Mouse (Mus musculus) kidney, postnatal 4 days (tissue): ENCODE measurements around the gene Sesn1.
"Not testable (repeated sequence)": the region's sequence is repeated elsewhere in the genome, so short reads cannot be mapped to it uniquely, and the experiment has no call there.

Experiments
- DNase-seq, 2 experiments: peaks; one replicate each; pipeline ENCODE4 v3.0.0; 2021; ENCODE audit warnings: mixed read lengths in 2 of 2

Sesn1 gene

DNA sequence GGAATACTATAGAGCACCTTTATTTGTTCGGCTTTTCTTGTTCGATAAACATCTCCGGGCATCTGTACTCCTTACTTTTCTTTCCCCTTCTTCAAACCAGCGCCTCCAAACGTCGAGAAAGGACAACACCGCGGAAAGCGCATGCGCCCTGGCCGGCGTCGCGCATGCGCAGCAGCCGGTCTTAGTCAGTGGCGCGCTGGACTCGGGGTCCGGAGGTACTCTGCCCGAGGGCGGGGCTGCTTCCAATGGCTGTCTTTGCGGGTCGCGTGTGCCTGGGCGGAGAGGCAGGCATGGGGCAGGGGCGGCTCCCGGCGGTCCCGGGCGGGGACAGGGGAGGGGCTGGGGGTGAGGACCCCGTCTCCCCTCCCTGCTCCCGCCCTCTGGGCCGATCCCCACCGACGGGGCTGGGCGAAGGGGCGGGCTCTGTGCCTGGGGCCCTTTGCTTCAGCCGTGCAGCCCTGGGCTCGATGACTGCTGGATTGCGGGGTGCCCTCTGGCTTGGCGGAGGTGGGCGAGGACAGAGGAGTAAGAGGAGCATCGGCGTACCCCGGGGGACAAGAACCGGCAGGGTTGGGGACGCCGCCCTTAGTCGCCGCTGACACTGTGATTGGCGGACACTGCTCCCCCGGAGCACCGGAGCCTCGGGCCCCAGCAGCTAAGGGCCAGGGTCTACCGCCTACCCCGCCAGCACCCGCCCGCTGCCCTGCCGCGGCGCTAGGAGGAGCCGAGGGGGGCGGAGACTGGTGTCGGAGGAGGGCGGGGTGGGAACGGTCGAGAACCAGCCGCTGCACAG, at the start of gene Sesn1, which contains the start of gene Cep57l1:
TSS of gene Sesn1 (plus strand) at position 165 of the 793 bp plus-strand sequence.
TSS of gene Cep57l1 (minus strand) at position 101 of the 793 bp plus-strand sequence.
- DNase-seq = peak; percentile 94 to 97

DNA sequence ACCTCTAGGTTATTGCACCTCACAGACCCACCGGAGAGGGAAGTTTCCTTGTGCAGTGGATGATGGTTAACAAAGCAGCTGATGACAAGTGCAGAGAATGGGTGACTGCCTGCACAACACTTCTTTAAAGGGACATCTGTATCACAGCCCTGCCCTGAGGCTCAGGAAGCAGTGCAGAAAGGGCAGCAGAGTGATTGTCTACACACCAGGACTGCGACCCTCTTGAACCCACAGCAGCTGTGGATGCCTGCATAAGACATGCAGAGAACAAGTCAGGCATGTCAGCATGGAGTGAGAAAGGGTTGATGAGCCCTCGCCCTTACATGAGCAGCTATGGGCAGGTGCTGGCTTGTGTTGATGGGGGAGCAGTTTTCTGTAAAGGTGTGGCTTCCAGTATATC, 48.9 kb upstream of the Sesn1 start:
- no peak for DNase-seq

DNA sequence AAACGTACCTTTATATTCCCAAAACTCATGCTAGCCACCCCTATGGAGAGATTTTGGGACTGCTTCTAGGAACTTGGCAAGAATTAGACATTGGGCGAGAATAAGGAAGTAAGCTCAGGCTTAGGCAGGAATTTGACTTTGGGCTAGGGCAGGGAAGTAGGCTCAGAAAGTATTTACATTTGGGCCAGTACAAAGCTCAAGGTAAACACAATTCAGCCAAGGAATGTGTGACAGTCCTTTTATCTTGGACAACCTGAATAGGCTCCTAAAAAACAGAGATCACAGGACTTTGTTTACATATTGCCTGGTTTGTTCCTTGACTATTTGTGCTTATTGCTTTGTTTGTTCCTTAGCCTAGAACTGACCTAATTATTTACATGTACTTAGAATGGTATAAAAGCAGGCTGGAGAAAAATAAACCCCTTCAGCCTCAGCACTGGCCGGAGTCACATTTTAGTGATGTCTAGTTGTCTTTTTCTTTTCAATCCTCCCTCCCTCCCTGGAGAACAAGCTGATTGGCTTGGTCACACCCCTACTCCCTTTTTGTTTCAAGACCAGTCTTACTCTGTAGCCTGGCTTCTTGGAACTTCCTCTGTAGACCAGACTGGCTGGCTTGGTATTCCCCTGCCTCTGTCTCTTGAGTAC, 45.9 kb upstream of the Sesn1 start:
- no peak for DNase-seq

DNA sequence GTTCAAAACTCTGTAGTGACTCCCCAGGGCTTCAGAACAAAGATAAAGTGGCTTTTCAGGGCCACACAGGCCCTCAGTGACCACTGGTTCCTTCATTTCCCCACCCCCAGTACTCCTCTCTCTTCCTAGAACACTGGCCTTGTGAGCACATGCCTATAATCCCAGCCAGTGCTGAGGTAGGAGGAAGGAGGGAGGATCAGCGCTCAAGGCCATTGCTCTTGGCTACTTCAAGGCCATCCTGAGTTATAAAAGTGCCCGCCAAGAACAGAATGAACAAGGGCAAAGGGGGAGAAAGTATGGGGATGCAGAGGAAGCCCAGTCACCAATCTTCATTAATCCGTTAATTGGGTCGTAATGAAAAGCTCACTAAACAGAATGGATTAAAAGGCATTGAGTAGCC, 44.1 kb upstream of the Sesn1 start:
- no peak for DNase-seq

DNA sequence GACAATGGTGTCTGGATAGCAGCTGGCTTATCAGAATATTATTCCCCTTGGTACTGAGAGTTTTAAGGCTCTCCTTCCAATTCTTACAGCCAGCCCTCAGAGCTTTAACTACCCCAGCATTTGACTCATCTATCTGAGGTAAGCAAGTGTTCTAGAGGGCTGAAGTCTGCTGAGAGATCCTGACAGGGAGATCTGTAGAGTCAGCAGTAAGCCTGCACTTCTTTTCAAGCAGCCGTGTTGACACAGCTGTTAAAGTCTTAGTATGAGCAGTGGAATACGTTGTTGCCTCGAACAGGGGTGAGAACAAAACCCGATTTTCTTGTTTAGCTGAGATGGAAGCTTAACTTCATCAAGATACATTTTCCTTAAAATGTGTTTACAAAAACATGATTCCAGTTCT, 43.5 kb upstream of the Sesn1 start:
- DNase-seq = no peak

DNA sequence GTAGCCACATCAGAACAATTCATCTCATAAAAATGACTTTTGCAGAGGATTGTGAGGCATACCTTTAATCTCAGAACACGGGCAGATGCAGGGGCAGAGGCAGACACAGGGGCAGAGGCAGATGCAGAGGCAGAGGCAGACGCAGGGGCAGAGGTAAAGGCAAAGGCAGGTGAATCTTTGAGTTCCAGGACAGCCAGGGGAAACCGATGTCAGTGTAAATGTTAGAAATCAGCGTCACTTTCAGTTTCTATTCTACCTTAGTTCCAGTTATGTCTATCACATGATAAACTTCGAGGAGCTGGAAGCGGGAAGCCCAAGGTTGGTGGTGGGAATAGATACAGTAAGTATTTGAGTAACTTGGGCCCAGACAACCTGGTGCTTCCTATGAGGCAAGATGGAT, 42.5 kb upstream of the Sesn1 start:
- no peak for DNase-seq

DNA sequence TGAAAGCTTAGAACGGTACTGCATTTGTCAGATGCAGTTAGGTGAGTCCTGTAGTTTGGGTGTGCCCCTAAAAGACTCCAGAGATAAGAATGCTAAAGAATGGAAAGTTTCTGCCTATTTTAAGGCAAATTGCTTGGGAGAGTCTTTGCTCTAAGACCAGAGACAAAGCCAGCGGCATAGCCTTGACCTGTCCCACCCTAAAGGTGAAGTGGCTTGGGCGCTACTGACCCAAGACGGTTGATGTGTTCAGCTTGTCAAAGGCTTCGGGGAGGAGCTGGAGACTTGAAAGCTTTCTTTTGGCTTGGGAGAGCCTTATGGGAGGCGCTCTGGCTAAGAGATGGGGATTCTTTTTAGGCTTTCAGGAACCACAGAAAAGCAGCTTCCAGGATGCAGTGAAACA, 17.4 kb upstream of the Sesn1 start:
- no peak for DNase-seq

DNA sequence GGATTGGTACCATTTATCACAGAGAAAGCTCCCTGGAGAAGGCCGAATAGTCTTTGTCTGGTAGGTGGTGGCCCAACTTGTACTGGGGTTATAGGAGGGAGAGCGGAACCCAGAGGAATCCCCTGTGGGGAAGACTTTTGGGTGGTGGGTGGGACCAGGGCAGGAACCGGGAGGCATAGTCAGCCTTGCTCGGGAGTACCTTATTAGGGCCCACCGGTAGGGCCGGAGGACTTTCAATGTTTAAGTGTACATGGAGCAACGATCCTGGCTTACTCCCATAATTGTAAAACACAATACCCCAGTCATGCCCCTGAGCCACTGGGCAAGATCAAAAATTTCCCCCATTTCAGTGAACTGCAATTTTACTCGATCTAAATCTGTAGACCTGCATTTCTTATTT, 12.5 kb upstream of the Sesn1 start:
- DNase-seq = no peak

DNA sequence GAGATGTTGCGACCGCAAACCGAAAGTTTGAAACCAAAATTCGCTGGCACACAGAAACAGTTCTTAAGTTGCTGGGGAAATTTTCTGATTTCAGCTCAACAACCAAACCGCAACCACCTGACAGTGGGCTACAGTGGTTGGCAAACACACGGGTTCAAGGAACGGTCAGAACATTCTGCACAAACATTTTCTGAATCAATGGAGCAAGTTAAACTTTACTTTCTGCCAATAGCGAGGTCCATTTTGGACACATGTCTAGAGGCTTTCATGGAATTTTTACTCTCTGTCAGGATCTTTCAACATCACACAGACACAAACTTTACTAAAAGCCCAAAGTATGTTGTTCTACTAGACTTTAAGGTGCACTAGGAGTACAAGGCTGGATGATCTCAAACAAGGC, 6.3 kb upstream of the Sesn1 start:
- DNase-seq = no peak

DNA sequence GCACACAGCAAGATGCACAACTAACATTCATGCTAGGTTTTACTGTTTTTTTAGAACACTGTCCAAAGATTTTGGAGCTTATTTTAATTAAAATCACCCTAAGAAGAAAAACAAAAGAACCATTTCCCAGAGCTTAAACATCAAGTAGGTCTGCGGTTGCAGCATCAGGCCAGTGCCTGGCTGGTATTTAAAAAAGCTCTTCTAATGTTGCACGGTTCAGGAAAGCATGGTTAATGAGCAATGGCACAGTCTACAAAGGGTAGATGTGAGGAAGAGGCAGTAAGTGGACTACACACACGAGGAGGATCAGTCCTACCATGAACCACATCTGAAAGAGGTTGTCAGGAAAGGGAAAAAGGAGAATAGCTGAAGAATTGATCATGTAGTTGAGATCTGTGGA, 5.0 kb upstream of the Sesn1 start:
- no peak for DNase-seq

DNA sequence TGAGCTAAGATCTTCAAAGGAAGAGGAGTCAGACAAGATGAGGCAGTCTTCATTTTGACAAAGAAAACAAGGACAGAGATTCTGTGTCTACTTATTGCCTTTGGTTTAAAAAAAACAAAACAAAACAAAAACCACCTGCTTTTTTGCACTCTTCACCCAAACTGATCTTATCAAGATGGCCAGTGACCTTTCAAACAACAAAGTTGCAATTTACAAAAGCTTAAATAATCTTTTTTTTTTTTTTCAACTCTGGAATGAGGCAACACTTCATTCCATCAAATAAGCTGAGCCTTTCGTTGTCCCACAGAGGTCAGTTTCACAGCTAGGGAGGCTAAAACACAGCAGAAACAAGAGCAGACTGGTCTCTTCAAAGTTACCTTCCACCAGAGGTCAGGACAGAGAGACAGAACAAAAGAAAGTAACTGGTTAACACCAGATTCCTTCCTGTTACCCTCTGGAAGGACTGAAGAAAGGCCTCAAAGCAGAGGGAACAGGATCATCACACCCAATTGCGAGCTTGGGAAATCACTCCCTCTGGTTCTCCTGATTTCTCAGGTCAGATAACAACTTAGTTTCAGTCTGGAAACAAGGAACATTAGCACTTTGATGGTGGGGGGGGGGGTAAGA, 3.9 kb upstream of the Sesn1 start:
- no peak for DNase-seq

DNA sequence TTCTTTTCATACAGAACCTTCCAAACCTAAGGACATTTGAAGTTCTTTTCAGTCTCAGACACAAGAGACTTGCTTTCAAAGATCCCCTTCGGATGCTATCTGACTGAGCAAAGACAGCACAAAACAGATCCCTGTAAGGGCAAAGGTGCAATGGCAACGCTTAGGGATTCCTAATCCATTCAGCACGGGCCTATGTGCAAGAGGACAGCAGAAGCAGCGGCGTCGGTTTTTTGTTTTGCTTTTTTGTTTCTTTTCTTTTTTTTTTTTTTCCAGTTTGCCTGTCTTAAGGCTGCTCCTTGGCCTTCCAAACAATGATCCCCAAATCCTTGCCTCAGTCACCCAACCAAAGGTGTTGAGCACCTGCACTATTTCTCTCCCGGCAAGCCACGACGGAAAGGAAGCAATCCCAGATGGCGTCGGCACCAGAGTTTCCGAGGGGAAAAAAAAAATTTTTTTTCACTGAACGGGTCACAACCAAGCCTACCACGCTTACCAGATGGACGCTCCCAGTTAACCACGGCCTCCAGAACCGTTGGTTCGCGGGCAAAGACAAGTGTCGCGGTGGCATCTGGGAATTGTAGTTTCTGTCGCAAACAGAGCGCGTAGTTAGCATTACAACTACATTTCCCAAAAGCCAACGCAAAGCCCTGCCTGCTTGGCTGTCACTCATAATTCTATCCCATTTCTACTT, 510 bp upstream of the Sesn1 start:
- DNase-seq = peak; percentile 85 to 89

DNA sequence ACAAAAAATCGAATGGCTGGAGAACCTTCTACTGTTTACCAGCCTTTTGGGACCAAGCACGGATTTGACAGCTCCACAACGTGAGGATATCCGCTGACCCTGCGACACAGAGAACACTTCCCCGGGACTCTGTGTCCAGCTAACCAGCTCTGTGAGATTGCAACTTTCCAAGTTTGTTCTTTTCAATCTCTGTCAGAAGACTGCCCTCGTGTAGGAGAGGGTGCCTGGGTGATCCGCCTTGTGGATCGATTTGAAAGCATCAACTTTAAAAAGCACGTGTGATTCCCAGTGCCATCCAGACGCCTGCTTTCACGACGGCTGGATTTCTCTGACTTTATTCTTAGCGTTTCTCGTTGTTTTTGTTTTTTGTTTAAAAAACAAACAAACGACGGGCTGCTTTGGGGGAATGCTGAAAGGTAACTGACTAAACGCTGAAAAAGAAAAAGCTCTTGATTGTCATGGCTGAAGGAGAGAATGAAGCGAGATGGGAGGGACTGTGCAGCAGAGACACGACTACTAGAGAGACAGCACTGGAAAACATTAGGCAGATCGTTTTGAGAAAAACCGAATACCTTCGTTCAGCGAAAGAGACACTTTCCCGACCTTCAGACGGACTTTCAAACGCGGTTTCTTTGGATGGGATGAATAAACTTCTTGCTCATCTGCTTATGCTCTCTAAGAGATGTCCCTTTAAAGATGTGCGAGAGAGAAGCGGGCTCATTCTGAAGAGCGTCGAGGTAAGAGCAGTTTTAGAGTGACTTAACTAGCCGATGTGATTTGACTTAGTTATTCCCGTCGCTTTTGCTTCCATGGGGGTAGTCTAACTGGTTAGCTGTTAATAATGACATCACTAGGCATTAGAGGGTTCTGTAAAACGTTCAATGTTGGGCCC, 1.1 kb downstream of the Sesn1 start:
- DNase-seq = no peak

DNA sequence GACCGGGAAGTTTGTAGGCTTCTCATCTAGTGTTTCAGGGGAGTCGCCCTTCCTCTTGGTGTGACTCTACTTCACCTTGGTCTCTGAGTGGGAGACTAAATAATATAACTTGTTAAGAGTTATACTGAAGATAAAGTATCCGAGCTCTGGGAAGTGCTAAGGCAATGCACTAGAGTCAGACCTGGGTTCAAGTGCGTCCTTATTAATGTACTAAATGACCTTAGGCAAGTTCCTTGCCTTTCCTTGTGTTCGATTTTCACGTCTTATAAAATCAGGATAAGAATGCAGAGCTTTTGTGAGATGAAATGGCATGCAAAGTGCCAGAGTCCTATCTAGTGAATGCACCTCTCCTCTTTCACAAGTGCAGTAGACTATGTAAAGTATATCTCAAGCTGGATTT, 2.8 kb downstream of the Sesn1 start:
- DNase-seq = no peak

DNA sequence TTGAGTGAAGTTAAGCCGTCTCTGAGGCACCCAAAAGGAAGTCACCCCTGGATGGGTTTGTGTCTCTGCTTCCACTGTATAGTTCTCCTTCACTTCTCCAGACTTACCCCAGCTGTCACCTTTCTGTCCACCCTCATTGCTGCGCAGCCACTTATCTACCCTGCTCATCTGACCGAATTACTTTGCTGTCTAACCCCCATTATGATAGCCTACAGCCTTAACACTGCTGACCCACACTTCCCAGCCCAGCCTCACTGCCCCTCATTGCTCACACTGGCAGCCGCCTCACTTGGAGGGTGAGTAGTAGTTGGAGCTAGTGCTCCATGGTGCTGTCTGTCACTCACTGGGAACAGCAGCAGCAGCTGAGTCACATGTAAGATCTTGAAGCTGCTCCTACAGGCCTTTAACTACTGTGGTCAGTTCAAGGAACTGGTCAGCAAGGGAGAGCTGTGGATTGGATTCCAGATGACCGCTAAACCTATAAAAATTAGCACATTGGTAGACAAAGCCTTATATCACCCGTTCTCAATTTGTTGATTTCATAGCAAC, 4.6 kb downstream of the Sesn1 start:
- no peak for DNase-seq

DNA sequence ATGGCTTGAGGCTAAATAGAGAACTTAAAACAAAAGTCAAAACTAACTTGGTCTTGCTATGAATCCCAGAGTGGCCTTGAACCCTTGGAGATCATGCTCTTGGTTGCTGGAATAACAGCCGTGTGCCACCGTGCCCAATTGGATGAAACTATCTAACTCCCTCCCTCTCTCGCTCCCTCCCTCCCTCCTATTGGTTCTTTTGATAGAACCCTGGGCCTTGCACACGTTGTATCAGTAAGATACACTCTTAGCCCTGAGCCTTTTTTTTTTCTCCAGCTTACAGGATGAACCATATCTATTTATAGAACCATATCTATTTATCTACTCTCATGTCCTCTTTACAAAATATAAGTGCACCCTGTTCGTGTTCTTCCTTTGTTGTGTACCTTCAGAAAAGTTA, 6.8 kb downstream of the Sesn1 start:
- DNase-seq = no peak

DNA sequence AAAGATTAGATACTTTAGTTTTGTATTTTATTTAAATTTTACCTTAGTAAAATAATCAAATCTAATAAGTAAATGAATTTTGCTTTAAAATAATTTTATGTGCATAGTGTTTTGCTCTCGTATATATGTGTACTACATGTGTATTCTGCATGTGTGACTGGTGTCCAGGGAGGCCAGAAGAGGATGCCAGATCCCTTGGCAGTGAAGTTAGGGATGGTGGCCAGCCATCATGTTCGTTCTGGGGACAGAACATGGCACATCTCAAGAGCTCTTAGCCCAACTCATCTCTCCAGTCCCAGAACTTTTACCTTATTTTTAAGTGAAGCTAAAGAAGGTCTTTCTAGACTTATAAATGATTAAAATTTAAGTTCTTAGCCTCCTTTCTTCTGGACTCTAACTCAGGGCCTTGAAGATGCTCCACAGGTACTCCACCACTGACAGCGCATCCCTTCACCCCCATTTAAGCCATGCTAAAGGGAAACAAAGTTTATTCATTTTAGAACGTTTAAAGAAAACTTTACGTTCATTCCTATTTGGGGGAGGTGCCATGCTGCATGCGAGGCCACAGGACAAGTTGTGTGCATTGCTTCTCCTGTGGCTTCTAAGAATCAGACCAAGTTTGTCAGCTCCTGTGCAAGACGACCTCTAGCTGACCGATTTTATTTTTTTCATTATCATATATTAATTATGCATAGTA, 8.4 kb downstream of the Sesn1 start:
- no peak for DNase-seq

DNA sequence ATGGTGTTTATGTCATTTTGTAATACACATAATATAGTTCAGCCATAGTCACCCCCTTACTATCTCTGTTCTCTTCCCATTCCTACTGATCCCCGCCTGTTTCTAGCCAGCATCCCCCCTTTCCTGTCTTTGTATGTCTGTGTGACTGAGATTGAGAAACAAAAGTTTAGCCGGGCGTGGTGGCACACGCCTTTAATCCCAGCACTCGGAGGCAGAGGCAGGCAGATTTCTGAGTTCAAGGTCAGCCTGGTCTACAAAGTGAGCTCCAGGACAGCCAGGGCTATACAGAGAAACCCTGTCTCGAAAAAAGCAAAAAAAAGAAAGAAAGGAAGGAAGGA, 9.0 kb downstream of the Sesn1 start:
- not testable (repeated sequence) for DNase-seq

DNA sequence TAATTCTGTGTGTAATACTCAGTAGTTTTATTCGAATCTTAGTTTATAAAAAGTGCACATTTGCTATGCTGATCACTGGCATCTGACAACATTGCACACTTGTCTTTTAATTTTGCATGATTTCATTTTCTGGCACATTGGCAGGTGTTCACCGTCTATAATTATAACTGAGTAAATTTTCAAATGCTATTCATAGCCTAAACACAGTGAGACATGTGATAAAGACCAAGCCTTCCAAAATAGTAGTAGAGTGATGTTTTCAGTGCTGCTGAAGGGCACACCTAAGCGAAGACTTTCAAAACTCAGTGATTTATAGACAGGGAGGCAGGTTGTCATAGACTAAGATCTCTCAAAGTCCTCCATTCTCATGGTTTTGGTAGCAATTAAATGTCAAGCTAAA, 9.6 kb downstream of the Sesn1 start:
- no peak for DNase-seq

DNA sequence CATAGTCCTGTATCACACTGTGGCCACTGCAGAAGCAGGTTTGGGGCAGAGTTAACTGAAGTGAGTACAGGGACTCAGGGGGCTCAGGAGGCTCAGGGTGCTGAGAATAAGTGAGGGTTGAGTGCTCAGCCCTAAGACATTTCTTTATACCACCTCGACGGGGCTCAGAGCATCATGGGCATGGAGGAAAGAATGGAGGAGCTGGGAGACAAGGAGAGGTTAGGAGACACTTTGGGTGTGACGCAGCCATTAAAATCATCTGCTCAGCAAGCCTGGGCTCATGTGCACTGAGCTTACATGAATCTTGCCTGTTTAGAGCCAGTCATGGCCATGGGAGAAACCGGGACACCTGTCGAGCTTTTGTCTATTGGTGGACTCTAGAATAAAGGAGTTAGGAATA, 10.7 kb downstream of the Sesn1 start:
- DNase-seq = no peak

DNA sequence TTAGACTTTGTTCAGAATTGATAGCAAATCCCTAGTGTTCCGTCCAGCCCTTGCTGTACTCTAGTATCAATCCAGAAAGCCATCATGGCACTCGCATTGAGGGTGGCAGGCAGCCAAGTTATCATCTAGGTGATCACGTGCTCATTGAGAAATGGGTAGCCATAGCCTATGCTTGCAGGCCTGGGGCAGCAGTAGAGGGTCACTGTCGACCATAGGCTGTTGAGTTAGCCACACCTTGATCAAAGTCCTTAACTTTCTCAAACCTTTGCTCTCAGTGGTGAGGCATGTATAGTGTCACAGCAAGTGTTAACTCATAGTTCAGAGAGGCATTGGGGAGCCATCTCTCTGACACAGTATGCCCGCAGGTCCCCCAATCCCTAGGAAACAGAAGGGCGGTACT, 11.4 kb downstream of the Sesn1 start:
- DNase-seq = no peak
